Mouse (Mus musculus) liver, embryonic 13.5 days (tissue): ENCODE results near the gene Tmem8b. TPM values are rescaled to one million over a fixed set of nuclear protein-coding genes. Genes with fewer than 3 reads are reported as not detected.

ENCODE experiments used
- ATAC-seq: fragments of 200-750 bp; cut with Nextera tagmentation; 2 replicates; pipeline ENCODE4 v1.8.0; 2017; ENCODE audit warnings: low read depth, mild to moderate bottlenecking, moderate number of reproducible peaks, moderate library complexity
- DNase-seq: peaks from one replicate; pipeline ENCODE4 v3.0.0; 2022
- H3K27ac ChIP-seq: fragments of 300-500 bp; sonication (generic); 2 replicates; pipeline ENCODE4 v1.5.1; 2015; ENCODE audit warnings: moderate library complexity, mild to moderate bottlenecking, inconsistent platforms
- H3K27me3 ChIP-seq: fragments of 300-500 bp; sonication (generic); 2 replicates; pipeline ENCODE4 v1.6.1; 2015; ENCODE audit warnings: mild to moderate bottlenecking, inconsistent platforms
- H3K36me3 ChIP-seq: fragments of 300-500 bp; sonication (generic); 2 replicates; pipeline ENCODE4 v1.6.1; 2015; ENCODE audit warnings: mild to moderate bottlenecking, inconsistent platforms
- H3K4me1 ChIP-seq: fragments of 300-500 bp; sonication (generic); replicated peaks from 2 replicates; pipeline ENCODE4 v1.6.1; 2015; ENCODE audit warnings: inconsistent platforms
- H3K4me2 ChIP-seq: fragments of 300-500 bp; sonication (generic); 2 replicates; pipeline ENCODE4 v1.6.1; 2015; ENCODE audit warnings: inconsistent platforms, mild to moderate bottlenecking, moderate library complexity
- H3K4me3 ChIP-seq: fragments of 300-500 bp; sonication (generic); replicated peaks from 2 replicates; pipeline ENCODE4 v1.5.1; 2015; ENCODE audit warnings: mild to moderate bottlenecking, inconsistent platforms
- H3K9ac ChIP-seq: fragments of 300-500 bp; sonication (generic); 2 replicates; pipeline ENCODE4 v1.6.1; 2015; ENCODE audit warnings: mild to moderate bottlenecking, inconsistent platforms
- H3K9me3 ChIP-seq: fragments of 300-500 bp; sonication (generic); replicated peaks from 2 replicates; pipeline ENCODE4 v1.6.1; 2016; ENCODE audit warnings: inconsistent platforms
- WGBS: fragments of 180-500 bp; shearing (Covaris S2); methylation state at CpG from one replicate; pipeline ENCODE4 v1.1.7; 2015; ENCODE audit not compliant: insufficient replicate concordance; 5-methylcytosine and 5-hydroxymethylcytosine counted together
- polyA plus RNA-seq: library from polyadenylated mRNA; unstranded; fragments of >200 nt; fragmentation: Nextera tagmentation; extraction: Ambion mirVana; gene quantifications from 2 replicates; pipeline ENCODE4 v1.2.1, GENCODE M21; 2015

The Tmem8b gene
- polyA plus RNA-seq, 1 experiment from 2014 or later, result 0.23 TPM

GRCm38 (mm10) chr4:43694439-43695248 is 25.9 kb downstream of the Tmem8b start:
- peaks cover 10% of the 10 kb centered on the region for H3K27me3 ChIP-seq
- no peak overlapping the region; the same call in 1 of the 2 replicates for H3K27ac ChIP-seq
- no peak overlapping the region for H3K4me3 ChIP-seq
- DNase-seq (no peak), ATAC-seq (peak; percentile 40; the same call in 1 of the 2 replicates)
- WGBS, result 30% methylated on average over 1 of the region's 1 CpGs
- H3K36me3 ChIP-seq, result no peaks in the 10 kb centered on the region
- H3K9ac ChIP-seq, result no peak overlapping the region
- H3K4me2 ChIP-seq, result no peak overlapping the region
- H3K9me3 ChIP-seq, result no peaks in the 10 kb centered on the region
- H3K4me1 ChIP-seq, result peaks cover 35% of the 10 kb centered on the region

GRCm38 (mm10) chr4:43695249-43695671 is 26.5 kb downstream of the Tmem8b start:
- no peak overlapping the region for H3K9ac ChIP-seq
- peaks cover 35% of the 10 kb centered on the region for H3K4me1 ChIP-seq
- no peaks in the 10 kb centered on the region for H3K36me3 ChIP-seq
- WGBS, result 29% methylated on average over 9 of the region's 9 CpGs
- no peak overlapping the region for H3K27ac ChIP-seq
- H3K4me2 ChIP-seq, result no peak overlapping the region
- ATAC-seq (0 out of 2 replicates have a peak, but pooled peaks have one; percentile 50), DNase-seq (no peak)
- H3K9me3 ChIP-seq, result no peaks in the 10 kb centered on the region
- no peak overlapping the region for H3K4me3 ChIP-seq
- H3K27me3 ChIP-seq, result peaks cover 10% of the 10 kb centered on the region

GRCm38 (mm10) chr4:43696561-43696960 is 27.8 kb downstream of the Tmem8b start:
- H3K9ac ChIP-seq, result no peak overlapping the region
- H3K9me3 ChIP-seq, result no peaks in the 10 kb centered on the region
- no peak for DNase-seq
- H3K36me3 ChIP-seq, result no peaks in the 10 kb centered on the region
- no peak overlapping the region for H3K4me2 ChIP-seq
- peaks cover 14% of the 10 kb centered on the region for H3K27me3 ChIP-seq
- no peak overlapping the region for H3K4me3 ChIP-seq
- WGBS, result 87% methylated on average over 13 of the region's 13 CpGs
- H3K4me1 ChIP-seq, result peaks cover 35% of the 10 kb centered on the region
- no peak for ATAC-seq
- H3K27ac ChIP-seq, result no peak overlapping the region

GRCm38 (mm10) chr4:43700707-43701106 is 31.9 kb downstream of the Tmem8b start, which contains the start of gene Olfr70:
Gene Olfr70, minus strand, starts transcription at chr4:43700807.
- H3K4me3 ChIP-seq, result no peak within 1 kb of the TSS
- DNase-seq (no peak), ATAC-seq (no peak)
- no peak within 1 kb of the TSS for H3K4me2 ChIP-seq
- no peak within 1 kb of the TSS for H3K27ac ChIP-seq
- no peak within 1 kb of the TSS for H3K9ac ChIP-seq
- no peaks in the 10 kb centered on the region for H3K9me3 ChIP-seq
- 77% methylated on average over 6 of the region's 6 CpGs for WGBS
- no peaks in the 10 kb centered on the region for H3K36me3 ChIP-seq
- H3K4me1 ChIP-seq, result peaks cover 2% of the 10 kb centered on the region
- H3K27me3 ChIP-seq, result peaks cover 14% of the 10 kb centered on the region

GRCm38 (mm10) chr4:43703439-43703838 is 34.7 kb downstream of the Tmem8b start:
- H3K4me1 ChIP-seq, result no peaks in the 10 kb centered on the region
- ATAC-seq (no peak), DNase-seq (no peak)
- no peaks in the 10 kb centered on the region for H3K36me3 ChIP-seq
- H3K27me3 ChIP-seq, result peaks cover 10% of the 10 kb centered on the region; the same call in 1 of the 2 replicates
- H3K9me3 ChIP-seq, result no peaks in the 10 kb centered on the region
- no peak overlapping the region for H3K4me3 ChIP-seq
- no peak overlapping the region for H3K4me2 ChIP-seq
- WGBS, result 65% methylated on average over 6 of the region's 6 CpGs
- H3K27ac ChIP-seq, result no peak overlapping the region
- H3K9ac ChIP-seq, result no peak overlapping the region

- no peak for ATAC-seq
- Histone ChIP-seq H3K27me3 (peaks cover 10% of the 10 kb centered on the region; the same call in 1 of the 2 replicates), H3K4me2 (no peak overlapping the region), H3K27ac (no peak overlapping the region), H3K4me1 (no peaks in the 10 kb centered on the region), H3K9ac (no peak overlapping the region), H3K9me3 (no peaks in the 10 kb centered on the region), H3K4me3 (no peak overlapping the region), H3K36me3 (no peaks in the 10 kb centered on the region)
- no peak for DNase-seq
- WGBS, result 83% methylated on average over 8 of the region's 8 CpGs
These were observed 35.1 kb downstream of the Tmem8b start for GRCm38 (mm10) chr4:43703851-43704250.

- H3K4me2 ChIP-seq, result no peak overlapping the region
- H3K9me3 ChIP-seq, result no peaks in the 10 kb centered on the region
- WGBS, result 70% methylated on average over 13 of the region's 13 CpGs
- DNase-seq, result no peak
- 0 out of 2 replicates have a peak, but pooled peaks cover 7% of the 10 kb centered on the region for H3K27me3 ChIP-seq
- no peak overlapping the region for H3K4me3 ChIP-seq
- no peaks in the 10 kb centered on the region for H3K36me3 ChIP-seq
- H3K4me1 ChIP-seq, result no peaks in the 10 kb centered on the region
- H3K27ac ChIP-seq, result no peak overlapping the region
- ATAC-seq, result no peak
- H3K9ac ChIP-seq, result no peak overlapping the region
These were observed 37.2 kb downstream of the Tmem8b start for GRCm38 (mm10) chr4:43705991-43706390.

- no peaks in the 10 kb centered on the region for H3K36me3 ChIP-seq
- H3K9me3 ChIP-seq, result no peaks in the 10 kb centered on the region
- 55% methylated on average over 6 of the region's 6 CpGs for WGBS
- H3K27me3 ChIP-seq, result peaks cover 22% of the 10 kb centered on the region; the same call in 1 of the 2 replicates
- no peak within 1 kb of the TSS for H3K27ac ChIP-seq
- no peak within 1 kb of the TSS for H3K4me3 ChIP-seq
- H3K4me1 ChIP-seq, result no peaks in the 10 kb centered on the region
- DNase-seq, result no peak
- H3K4me2 ChIP-seq, result no peak within 1 kb of the TSS
- no peak within 1 kb of the TSS for H3K9ac ChIP-seq
- no peak for ATAC-seq
These were observed 41.1 kb downstream of the Tmem8b start, which contains the start of gene Olfr71 for GRCm38 (mm10) chr4:43709869-43710268. Gene Olfr71, minus strand, starts transcription at chr4:43710255.

- peak; percentile 52 for DNase-seq
- ATAC-seq, result no peak
- Histone ChIP-seq H3K9ac (no peak overlapping the region), H3K4me2 (no peak overlapping the region), H3K36me3 (no peaks in the 10 kb centered on the region), H3K27me3 (peaks cover 26% of the 10 kb centered on the region), H3K27ac (no peak overlapping the region), H3K9me3 (no peaks in the 10 kb centered on the region), H3K4me3 (no peak overlapping the region), H3K4me1 (no peaks in the 10 kb centered on the region)
- 1% methylated on average over 2 of the region's 2 CpGs for WGBS
These were observed 43.0 kb downstream of the Tmem8b start for GRCm38 (mm10) chr4:43711821-43712220.

- Histone ChIP-seq H3K27ac (no peak overlapping the region), H3K4me2 (no peak overlapping the region), H3K9me3 (no peaks in the 10 kb centered on the region), H3K36me3 (no peaks in the 10 kb centered on the region), H3K27me3 (peaks cover 23% of the 10 kb centered on the region), H3K9ac (no peak overlapping the region), H3K4me3 (no peak overlapping the region), H3K4me1 (no peaks in the 10 kb centered on the region)
- ATAC-seq (no peak), DNase-seq (no peak)
- 37% methylated on average over 7 of the region's 7 CpGs for WGBS
These were observed 45.0 kb downstream of the Tmem8b start for GRCm38 (mm10) chr4:43713652-43714219.

GRCm38 (mm10) chr4:43720491-43721228 is 51.9 kb downstream of the Tmem8b start:
- no peak overlapping the region for H3K27ac ChIP-seq
- 60% methylated on average over 12 of the region's 16 CpGs for WGBS

More at GRCm38 (mm10) chr4:43720491-43721228, 51.9 kb downstream of the Tmem8b start:
- no peak for DNase-seq
- Histone ChIP-seq H3K36me3 (no peaks in the 10 kb centered on the region), H3K4me3 (no peak overlapping the region), H3K9ac (no peak overlapping the region), H3K4me1 (no peaks in the 10 kb centered on the region), H3K27me3 (peaks cover 3% of the 10 kb centered on the region; the same call in 1 of the 2 replicates), H3K9me3 (no peaks in the 10 kb centered on the region), H3K4me2 (no peak overlapping the region)
- no peak for ATAC-seq
